Mouse (Mus musculus): ENCODE measurements at regions not wholly inside any gene's neighbourhood (a gene's known extent, or its start where the extent isn't known, plus 50 kb on each side); places are given as distances from the start of the nearest gene placed in this dataset.

- in situ Hi-C loops (cut with MboI, MseI): loop anchor here (10.0 kb wide), 1 partner anchor 1426 kb away; no protein-coding TSS in a partner anchor
These were observed 828.7 kb upstream of the Adgrl2 start for GRCm38 (mm10) chr3:149819081-149819480.

GRCm38 (mm10) chr3:149811036-149811435 lies 820.7 kb upstream of the Adgrl2 start:
- in situ Hi-C loops (cut with MboI, MseI): loop anchor here (10.0 kb wide), 1 partner anchor 1434 kb away; no protein-coding TSS in a partner anchor

GRCm38 (mm10) chr3:149805345-149805744 lies 815.0 kb upstream of the Adgrl2 start:
- in situ Hi-C loops (cut with MboI, MseI): no loop called here

GRCm38 (mm10) chr3:149796123-149796522 lies 805.8 kb upstream of the Adgrl2 start:
- in situ Hi-C loops (cut with MboI, MseI): no loop called here

GRCm38 (mm10) chr3:149791593-149791992 lies 801.2 kb upstream of the Adgrl2 start:
- in situ Hi-C loops (cut with MboI, MseI): no loop called here

- in situ Hi-C loops (cut with MboI, MseI): no loop called here
These were observed 795.7 kb upstream of the Adgrl2 start for GRCm38 (mm10) chr3:149786096-149786495.

- in situ Hi-C loops (cut with MboI, MseI): no loop called here
These were observed 793.7 kb upstream of the Adgrl2 start for GRCm38 (mm10) chr3:149783903-149784608.

GRCm38 (mm10) chr3:149767847-149768421 lies 777.6 kb upstream of the Adgrl2 start:
- in situ Hi-C loops (cut with MboI, MseI): no loop called here

- in situ Hi-C loops (cut with MboI, MseI): no loop called here
These were observed 770.9 kb upstream of the Adgrl2 start for GRCm38 (mm10) chr3:149761245-149761644.

GRCm38 (mm10) chr3:149757910-149758592 lies 767.7 kb upstream of the Adgrl2 start:
- in situ Hi-C loops (cut with MboI, MseI): no loop called here

- in situ Hi-C loops (cut with MboI, MseI): no loop called here
These were observed 745.7 kb upstream of the Adgrl2 start for GRCm38 (mm10) chr3:149736069-149736468.

- in situ Hi-C loops (cut with MboI, MseI): no loop called here
These were observed 735.9 kb upstream of the Adgrl2 start for GRCm38 (mm10) chr3:149726212-149726611.

GRCm38 (mm10) chr3:149724879-149725278 lies 734.5 kb upstream of the Adgrl2 start:
- in situ Hi-C loops (cut with MboI, MseI): no loop called here

GRCm38 (mm10) chr3:149721832-149722231 lies 731.5 kb upstream of the Adgrl2 start:
- in situ Hi-C loops (cut with MboI, MseI): no loop called here

- in situ Hi-C loops (cut with MboI, MseI): no loop called here
These were observed 730.0 kb upstream of the Adgrl2 start for GRCm38 (mm10) chr3:149720306-149720705.

- in situ Hi-C loops (cut with MboI, MseI): no loop called here
These were observed 715.4 kb upstream of the Adgrl2 start for GRCm38 (mm10) chr3:149705724-149706123.

GRCm38 (mm10) chr3:149705322-149705721 lies 715.0 kb upstream of the Adgrl2 start:
- in situ Hi-C loops (cut with MboI, MseI): no loop called here

- in situ Hi-C loops (cut with MboI, MseI): no loop called here
These were observed 714.1 kb upstream of the Adgrl2 start for GRCm38 (mm10) chr3:149704478-149704877.

- in situ Hi-C loops (cut with MboI, MseI): no loop called here
These were observed 693.2 kb upstream of the Adgrl2 start for GRCm38 (mm10) chr3:149683561-149683960.

GRCm38 (mm10) chr3:149682246-149682645 lies 691.9 kb upstream of the Adgrl2 start:
- in situ Hi-C loops (cut with MboI, MseI): no loop called here

- in situ Hi-C loops (cut with MboI, MseI): no loop called here
These were observed 683.6 kb upstream of the Adgrl2 start for GRCm38 (mm10) chr3:149673926-149674325.

GRCm38 (mm10) chr3:149664624-149665023 lies 674.3 kb upstream of the Adgrl2 start:
- in situ Hi-C loops (cut with MboI, MseI): no loop called here

GRCm38 (mm10) chr3:149638324-149638723 lies 648.0 kb upstream of the Adgrl2 start:
- in situ Hi-C loops (cut with MboI, MseI): no loop called here

Data from T-helper 2 cell (primary cell).